Comparison of ENCODE assay signal across 10 mouse cellular contexts in genomic region chr7:116198902-116199301, GRCm38 (mm10).
DNase-seq lines count a peak whose midpoint lies in the region; ATAC-seq and TF ChIP-seq lines count a peak whose summit lies in the region.
"Had no signal": no experiment of that assay in that cellular context is flagged by ENCODE, and none has a peak within 500 bp of the region (broad histone marks: within the 10 kb centered on the region; RNA-seq: fewer than 3 reads in every experiment).

No protein-coding gene starts in this region.

- no peak overlapping the region for H3K4me3 ChIP-seq in forebrain, postnatal 0 days (ENCODE audit: low read depth, low read length)
- H3K4me3 ChIP-seq in forebrain, embryonic 10.5 days = no peak overlapping the region
- no peak overlapping the region for H3K4me3 ChIP-seq in kidney, embryonic 15.5 days (replicated peaks)
- H3K4me3 ChIP-seq in midbrain, postnatal 0 days (ENCODE audit: low read depth, low read length) = no peak overlapping the region
- no peak overlapping the region for H3K4me3 ChIP-seq in midbrain, embryonic 15.5 days
- H3K4me3 ChIP-seq in stomach, postnatal 0 days (ENCODE audit: low read depth, low read length) = no peak overlapping the region

- H3K4me2 ChIP-seq in forebrain, postnatal 0 days (ENCODE audit: low read depth) = no peak overlapping the region
- no peak overlapping the region for H3K4me2 ChIP-seq in kidney, embryonic 15.5 days
- H3K4me2 ChIP-seq in midbrain, postnatal 0 days (ENCODE audit: low read depth, low read length, poor library complexity, severe bottlenecking) = no peak overlapping the region
- no peak overlapping the region for H3K4me2 ChIP-seq in midbrain, embryonic 15.5 days
- no peak overlapping the region for H3K4me2 ChIP-seq in stomach, postnatal 0 days (replicated peaks; ENCODE audit: low read depth)

- no peak overlapping the region for H3K9ac ChIP-seq in forebrain, postnatal 0 days
- H3K9ac ChIP-seq in kidney, embryonic 15.5 days = no peak overlapping the region
- no peak overlapping the region for H3K9ac ChIP-seq in midbrain, postnatal 0 days (replicated peaks; ENCODE audit: low read length, poor library complexity, severe bottlenecking)
- H3K9ac ChIP-seq in midbrain, embryonic 15.5 days = no peak overlapping the region
- H3K9ac ChIP-seq in stomach, postnatal 0 days (ENCODE audit: low read length) = no peak overlapping the region

- no peak overlapping the region for H3K27ac ChIP-seq in forebrain, postnatal 0 days (ENCODE audit: low read depth, low read length)
- H3K27ac ChIP-seq in forebrain, embryonic 10.5 days = no peak overlapping the region
- peak overlapping the region; percentile 64; the same call in 1 of the 2 replicates for H3K27ac ChIP-seq in kidney, embryonic 15.5 days
- no peak overlapping the region for H3K27ac ChIP-seq in midbrain, postnatal 0 days (ENCODE audit: low read depth, low read length)
- no peak overlapping the region for H3K27ac ChIP-seq in midbrain, embryonic 15.5 days
- H3K27ac ChIP-seq in stomach, postnatal 0 days (replicated peaks) = peak overlapping the region; percentile 77

- peak; percentile 11; the same call in 1 of the 2 replicates for TF ChIP-seq CTCF in forebrain, postnatal 0 days (IDR thresholded peaks at IDR 0.05; ENCODE audit: low read depth)
- peak; percentile 10; the same call in 1 of the 2 replicates for TF ChIP-seq CTCF in midbrain, postnatal 0 days (IDR thresholded peaks at IDR 0.05)
- TF ChIP-seq CTCF in stomach, postnatal 0 days (IDR thresholded peaks at IDR 0.05; ENCODE audit: low read depth) = peak; percentile 51

- no peaks in the 10 kb centered on the region for H3K36me3 ChIP-seq in forebrain, postnatal 0 days (ENCODE audit: insufficient read depth)
- no peaks in the 10 kb centered on the region for H3K36me3 ChIP-seq in forebrain, embryonic 10.5 days (replicated peaks)
- H3K36me3 ChIP-seq in kidney, embryonic 15.5 days = no peaks in the 10 kb centered on the region
- H3K36me3 ChIP-seq in midbrain, postnatal 0 days (ENCODE audit: insufficient read depth, low read length) = no peaks in the 10 kb centered on the region
- H3K36me3 ChIP-seq in midbrain, embryonic 15.5 days (replicated peaks) = no peaks in the 10 kb centered on the region
- H3K36me3 ChIP-seq in stomach, postnatal 0 days (ENCODE audit: control insufficient read depth, insufficient read depth, low read length) = no peaks in the 10 kb centered on the region

- no peaks in the 10 kb centered on the region for H3K27me3 ChIP-seq in forebrain, postnatal 0 days (ENCODE audit: insufficient read depth, low read length)
- no peaks in the 10 kb centered on the region for H3K27me3 ChIP-seq in forebrain, embryonic 10.5 days (ENCODE audit: poor library complexity, severe bottlenecking)
- H3K27me3 ChIP-seq in kidney, embryonic 15.5 days = no peaks in the 10 kb centered on the region
- H3K27me3 ChIP-seq in midbrain, postnatal 0 days (ENCODE audit: insufficient read depth, low read length) = no peaks in the 10 kb centered on the region
- H3K27me3 ChIP-seq in midbrain, embryonic 15.5 days (replicated peaks) = no peaks in the 10 kb centered on the region
- no peaks in the 10 kb centered on the region for H3K27me3 ChIP-seq in stomach, postnatal 0 days (ENCODE audit: control insufficient read depth, insufficient read depth, low read length)

- 43% methylated on average over 2 of the region's 2 CpGs for WGBS in forebrain, postnatal 0 days
- 44% methylated on average over 2 of the region's 2 CpGs for WGBS in forebrain, embryonic 10.5 days
- 37% methylated on average over 2 of the region's 2 CpGs for WGBS in kidney, embryonic 15.5 days
- 50% methylated on average over 2 of the region's 2 CpGs for WGBS in midbrain, postnatal 0 days
- 58% methylated on average over 2 of the region's 2 CpGs for WGBS in midbrain, embryonic 15.5 days
- WGBS in stomach, postnatal 0 days = 33% methylated on average over 2 of the region's 2 CpGs

- no peak for TF ChIP-seq EP300 in stomach, postnatal 0 days (optimal IDR thresholded peaks at IDR 0.05)

- H3K4me1 ChIP-seq in forebrain, postnatal 0 days (ENCODE audit: insufficient read depth) = no peaks in the 10 kb centered on the region
- peaks cover 65% of the 10 kb centered on the region for H3K4me1 ChIP-seq in forebrain, embryonic 10.5 days
- peaks cover 34% of the 10 kb centered on the region for H3K4me1 ChIP-seq in kidney, embryonic 15.5 days
- H3K4me1 ChIP-seq in midbrain, postnatal 0 days (ENCODE audit: insufficient read depth, low read length) = 0 out of 2 replicates have a peak, but pooled peaks cover 4% of the 10 kb centered on the region
- no peaks in the 10 kb centered on the region for H3K4me1 ChIP-seq in midbrain, embryonic 15.5 days
- H3K4me1 ChIP-seq in stomach, postnatal 0 days (replicated peaks; ENCODE audit: control insufficient read depth, insufficient read depth) = peaks cover 7% of the 10 kb centered on the region; the same call in 1 of the 2 replicates

- no peak for DNase-seq in forebrain, postnatal 0 days
- DNase-seq in forebrain, embryonic 10.5 days (ENCODE audit: extremely low spot score, low spot score) = no peak
- no peak for DNase-seq in kidney, postnatal 4 days
- DNase-seq in midbrain, postnatal 0 days (ENCODE audit: low spot score) = no peak
- no peak for DNase-seq in stomach, postnatal 0 days (ENCODE audit: low spot score)
- no peak for DNase-seq in right cerebral cortex, postnatal 14 days
- DNase-seq: adrenal gland, adult 8-10 months; gastrocnemius, postnatal 14 days had no signal

- no peaks in the 10 kb centered on the region for H3K9me3 ChIP-seq in forebrain, postnatal 0 days (ENCODE audit: low read length)
- H3K9me3 ChIP-seq in forebrain, embryonic 10.5 days = no peaks in the 10 kb centered on the region
- no peaks in the 10 kb centered on the region for H3K9me3 ChIP-seq in kidney, embryonic 15.5 days (replicated peaks)
- no peaks in the 10 kb centered on the region for H3K9me3 ChIP-seq in midbrain, postnatal 0 days (ENCODE audit: low read length)
- H3K9me3 ChIP-seq in midbrain, embryonic 15.5 days = no peaks in the 10 kb centered on the region
- H3K9me3 ChIP-seq in stomach, postnatal 0 days (ENCODE audit: control insufficient read depth, low read length) = no peaks in the 10 kb centered on the region

- ATAC-seq in forebrain, postnatal 0 days = no peak
- ATAC-seq in kidney, embryonic 15.5 days (replicated peaks; ENCODE audit: low FRiP score) = no peak
- no peak for ATAC-seq in midbrain, postnatal 0 days (ENCODE audit: low FRiP score)
- ATAC-seq in midbrain, embryonic 15.5 days (replicated peaks) = no peak
- no peak for ATAC-seq in stomach, postnatal 0 days (ENCODE audit: low FRiP score, low TSS enrichment)

Comparison
In these comparisons a context has a peak if more than half of its experiments do, and no peak if none do; other contexts are left out.
1. H3K27ac ChIP-seq: peak in kidney, embryonic 15.5 days (single experiment) and stomach, postnatal 0 days (single experiment); none in forebrain, postnatal 0 days (single experiment), forebrain, embryonic 10.5 days (single experiment), midbrain, postnatal 0 days (single experiment) and midbrain, embryonic 15.5 days (single experiment).
2. Peak in every context shown above with its lines, with median percentiles within 50 percentile points of each other: CTCF ChIP-seq.